Mouse (Mus musculus) forebrain, postnatal 0 days (tissue): ENCODE data around the gene Csnk1e. TPM values are rescaled to one million over a fixed set of nuclear protein-coding genes. Genes with fewer than 3 reads are reported as not detected.
A peak's percentile ranks its signal among the peaks of the same experiment; 100 is the strongest.
"Not testable (repeated sequence)": the region's sequence is repeated elsewhere in the genome, so short reads cannot be mapped to it uniquely, and the experiment has no call there.

Experiments
- ATAC-seq: fragments of 200-750 bp; cut with Nextera tagmentation; 2 replicates; pipeline ENCODE4 v1.8.0; 2017; ENCODE audit warnings: mild to moderate bottlenecking, moderate library complexity
- DNase-seq: peaks from one replicate; pipeline ENCODE4 v3.0.0-alpha.2; 2015
- H3K27ac ChIP-seq: fragments of 300-500 bp; sonication (generic); 2 replicates; pipeline ENCODE4 v1.5.1; 2014; ENCODE audit warnings: low read depth, mild to moderate bottlenecking, antibody characterized with exemption, low read length, moderate library complexity, mixed read lengths
- H3K27me3 ChIP-seq: fragments of 300-500 bp; sonication (generic); 2 replicates; pipeline ENCODE4 v1.6.1; 2014; ENCODE audit warnings: mild to moderate bottlenecking, low read length, mixed read lengths; ENCODE audit not compliant: insufficient read depth
- H3K36me3 ChIP-seq: fragments of 300-500 bp; sonication (generic); 2 replicates; pipeline ENCODE4 v1.6.1; 2014; ENCODE audit warnings: mild to moderate bottlenecking, moderate library complexity; ENCODE audit not compliant: insufficient read depth
- H3K4me1 ChIP-seq: fragments of 300-500 bp; sonication (generic); 2 replicates; pipeline ENCODE4 v1.6.1; 2014; ENCODE audit warnings: antibody characterized with exemption; ENCODE audit not compliant: insufficient read depth
- H3K4me2 ChIP-seq: fragments of 300-500 bp; sonication (generic); 2 replicates; pipeline ENCODE4 v1.6.1; 2014; ENCODE audit warnings: low read depth, mild to moderate bottlenecking, moderate library complexity
- H3K4me3 ChIP-seq: fragments of 300-500 bp; sonication (generic); 2 replicates; pipeline ENCODE4 v1.5.1; 2014; ENCODE audit warnings: low read depth, low read length, mixed read lengths
- H3K9ac ChIP-seq: fragments of 300-500 bp; sonication (generic); 2 replicates; pipeline ENCODE4 v1.6.1; 2014; ENCODE audit warnings: mild to moderate bottlenecking
- H3K9me3 ChIP-seq: fragments of 300-500 bp; sonication (generic); 2 replicates; pipeline ENCODE4 v1.6.1; 2016; ENCODE audit warnings: low read length
- CTCF ChIP-seq: sonication (generic); IDR thresholded peaks from 2 replicates; pipeline ENCODE4 v1.5.1; 2016; ENCODE audit warnings: antibody characterized with exemption, control low read depth, low read depth
- WGBS: fragments of 180-500 bp; shearing (Covaris S2); extraction: QIAGEN DNeasy Blood & Tissue Kit; methylation state at CpG from one replicate; pipeline ENCODE4 v1.1.7; 2014; 5-methylcytosine and 5-hydroxymethylcytosine counted together
- polyA plus RNA-seq: library from polyadenylated mRNA; unstranded; fragments of >200 nt; fragmentation: Nextera tagmentation; extraction: Ambion mirVana; gene quantifications from 2 replicates; pipeline ENCODE4 v1.2.1, GENCODE M21; 2015
- total RNA-seq: library from RNA; depleted of rRNA; stranded (reverse); fragments of >200 nt; gene quantifications from 2 replicates; pipeline ENCODE4 v1.2.3, GENCODE M21; 2014

The Csnk1e gene
- total and polyA plus RNA-seq, 2 experiments from 2014 or later: 248 to 490 TPM

DNA sequence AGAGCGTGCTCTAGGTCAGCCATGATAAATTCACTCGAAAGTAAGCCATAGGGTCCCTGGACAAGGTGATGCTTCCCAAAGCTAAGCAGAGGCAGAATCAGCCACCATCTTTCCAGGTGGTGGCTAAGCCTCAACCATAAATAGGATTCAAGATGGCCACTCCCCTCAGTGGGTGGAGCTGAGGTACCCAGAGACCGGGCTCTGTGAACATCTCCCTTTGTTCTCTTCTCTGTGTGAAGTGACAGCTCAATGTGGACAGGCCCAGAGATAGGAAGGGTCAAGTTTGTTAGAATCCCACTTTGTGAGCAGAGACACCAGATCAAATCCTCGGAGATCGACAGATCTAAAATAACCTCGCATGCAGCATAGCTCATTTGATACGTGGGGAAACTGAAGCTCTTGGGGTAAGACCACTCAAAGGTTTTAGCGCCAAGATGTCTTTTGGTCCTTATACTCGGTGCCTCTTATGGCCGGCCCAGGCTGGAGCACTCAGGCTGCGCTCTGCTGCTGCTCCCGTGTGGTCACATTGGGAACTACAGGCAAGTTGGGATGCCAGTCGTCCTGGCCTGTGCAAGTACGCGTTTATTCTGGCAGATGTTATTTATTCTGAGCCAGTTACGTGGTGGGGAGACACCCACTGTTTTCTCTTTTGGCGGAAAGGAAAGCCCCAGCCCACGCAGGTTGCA is 11.4 kb upstream of the Csnk1e start:
- no peak overlapping the region for H3K4me3 ChIP-seq
- 6% methylated on average over 18 of the region's 18 CpGs for whole genome bisulfite sequencing
- H3K4me2 ChIP-seq: peak overlapping the region; percentile 14; the same call in 1 of the 2 replicates
- no peak overlapping the region for H3K27ac ChIP-seq
- H3K4me1 ChIP-seq: no peaks in the 10 kb centered on the region
- ATAC-seq (peak; percentile 95), DNase-seq (peak; percentile 91)
- no peaks in the 10 kb centered on the region for H3K27me3 ChIP-seq
- H3K36me3 ChIP-seq: no peaks in the 10 kb centered on the region
- peak; percentile 100 for TF ChIP-seq CTCF
- H3K9me3 ChIP-seq: no peaks in the 10 kb centered on the region
- no peak overlapping the region for H3K9ac ChIP-seq

GRCm38 (mm10) chr15:79456546-79456945 is 1.2 kb upstream of the Csnk1e start:
- H3K36me3 ChIP-seq: no peaks in the 10 kb centered on the region
- no peak overlapping the region for H3K9ac ChIP-seq
- H3K27ac ChIP-seq: no peak overlapping the region
- H3K27me3 ChIP-seq: no peaks in the 10 kb centered on the region; the same call in 1 of the 2 replicates
- 76% methylated on average over 6 of the region's 6 CpGs for WGBS
- H3K9me3 ChIP-seq: no peaks in the 10 kb centered on the region
- no peak for TF ChIP-seq CTCF
- no peak for ATAC-seq
- H3K4me3 ChIP-seq: no peak overlapping the region
- no peak overlapping the region for H3K4me2 ChIP-seq
- no peak for DNase-seq
- no peaks in the 10 kb centered on the region for H3K4me1 ChIP-seq

- not testable (repeated sequence) for ATAC-seq, H3K9me3 ChIP-seq, H3K9ac ChIP-seq, H3K36me3 ChIP-seq, H3K4me1 ChIP-seq, H3K27me3 ChIP-seq, H3K4me3 ChIP-seq, H3K27ac ChIP-seq, DNase-seq, H3K4me2 ChIP-seq
- WGBS: 42% methylated on average over 6 of the region's 6 CpGs
These were observed 738 bp upstream of the Csnk1e start for GRCm38 (mm10) chr15:79456104-79456503.

- 85% methylated on average over 4 of the region's 4 CpGs for WGBS
- DNase-seq: no peak
- TF ChIP-seq CTCF: no peak
These were observed 1.5 kb downstream of the Csnk1e start for GRCm38 (mm10) chr15:79453831-79454230.

DNA sequence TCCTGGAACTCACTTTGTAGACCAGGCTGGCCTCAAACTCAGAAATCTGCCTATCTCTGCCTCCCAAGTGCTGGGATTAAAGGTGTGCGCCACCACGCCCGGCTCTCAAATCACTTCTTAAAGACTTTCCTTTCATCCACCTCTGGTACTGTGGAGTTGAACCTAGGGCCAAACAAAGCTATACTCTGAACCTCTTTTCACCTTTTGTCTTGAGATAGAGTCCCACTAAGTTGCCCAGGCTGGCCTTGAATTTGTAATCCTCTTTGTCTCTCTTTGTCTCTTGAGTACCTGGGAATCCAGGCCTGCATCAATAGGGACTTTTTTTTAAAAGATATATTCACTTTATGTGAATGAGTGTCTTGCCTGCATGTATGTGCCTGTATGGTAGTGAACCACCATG is 7.3 kb downstream of the Csnk1e start:
- no peak for TF ChIP-seq CTCF
- Histone ChIP-seq H3K9me3 (no peaks in the 10 kb centered on the region), H3K4me2 (no peak overlapping the region), H3K9ac (no peak overlapping the region), H3K36me3 (no peaks in the 10 kb centered on the region), H3K27me3 (no peaks in the 10 kb centered on the region), H3K27ac (no peak overlapping the region), H3K4me1 (0 out of 2 replicates have a peak, but pooled peaks cover 2% of the 10 kb centered on the region), H3K4me3 (no peak overlapping the region)
- ATAC-seq (no peak), DNase-seq (no peak)
- 88% methylated on average over 3 of the region's 3 CpGs for WGBS

More at GRCm38 (mm10) chr15:79453831-79454230, 1.5 kb downstream of the Csnk1e start:
- Histone ChIP-seq H3K27ac (no peak overlapping the region), H3K4me1 (no peaks in the 10 kb centered on the region), H3K9me3 (no peaks in the 10 kb centered on the region), H3K9ac (no peak overlapping the region), H3K36me3 (no peaks in the 10 kb centered on the region), H3K4me2 (no peak overlapping the region), H3K27me3 (no peaks in the 10 kb centered on the region; the same call in 1 of the 2 replicates), H3K4me3 (no peak overlapping the region)
- ATAC-seq: no peak

DNA sequence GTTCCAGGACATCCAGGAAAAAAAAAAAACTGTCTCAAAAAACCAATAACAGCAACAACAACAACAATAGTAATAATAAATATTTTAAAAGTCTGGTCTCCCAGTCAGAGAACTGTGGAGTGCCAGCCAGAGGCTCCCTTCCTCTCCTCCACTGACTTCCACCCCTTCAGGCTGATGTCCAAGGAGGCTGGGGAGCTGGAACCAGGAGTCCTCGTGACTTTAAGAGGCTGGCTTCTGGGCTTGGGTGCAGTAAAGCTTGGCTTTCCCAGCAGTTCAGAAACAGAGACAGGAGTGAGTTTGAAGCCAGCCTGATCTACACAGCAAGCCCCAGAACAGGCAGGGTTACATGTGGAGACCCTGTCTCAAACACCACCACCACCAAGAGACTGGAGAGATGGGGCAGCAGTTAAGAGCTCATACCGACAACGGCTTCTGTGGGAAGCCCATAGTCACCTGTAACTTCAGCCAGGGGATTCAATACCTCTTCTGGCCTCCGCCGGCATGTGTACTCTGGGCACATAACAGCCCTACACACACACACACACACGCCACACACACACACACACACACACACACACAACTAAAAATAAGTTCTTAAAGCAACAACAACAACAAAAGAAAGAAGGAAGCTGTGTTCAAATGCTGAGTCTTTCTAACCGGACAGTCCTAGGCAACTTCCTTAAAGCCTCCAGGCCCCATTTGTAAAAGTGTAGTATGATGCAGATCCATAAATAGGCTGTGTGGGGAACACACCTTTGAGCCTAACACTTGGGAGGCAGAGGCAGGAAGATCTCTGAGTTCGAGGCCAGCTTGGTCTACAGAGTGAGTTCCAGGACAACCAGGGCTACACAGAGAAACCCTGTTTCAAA is 9.3 kb downstream of the Csnk1e start:
- DNase-seq: no peak
- no peak overlapping the region for H3K9ac ChIP-seq
- H3K9me3 ChIP-seq: no peaks in the 10 kb centered on the region
- no peak overlapping the region for H3K4me2 ChIP-seq
- TF ChIP-seq CTCF: no peak
- 75% methylated on average over 8 of the region's 8 CpGs for WGBS
- H3K4me1 ChIP-seq: peaks cover 11% of the 10 kb centered on the region; the same call in 1 of the 2 replicates
- ATAC-seq: no peak
- no peak overlapping the region for H3K4me3 ChIP-seq
- H3K27ac ChIP-seq: no peak overlapping the region
- no peaks in the 10 kb centered on the region for H3K36me3 ChIP-seq
- no peaks in the 10 kb centered on the region for H3K27me3 ChIP-seq

GRCm38 (mm10) chr15:79443856-79444410 is 11.4 kb downstream of the Csnk1e start:
- DNase-seq (no peak), ATAC-seq (no peak)
- no peaks in the 10 kb centered on the region for H3K36me3 ChIP-seq
- 54% methylated on average over 7 of the region's 7 CpGs for WGBS
- H3K27ac ChIP-seq: no peak overlapping the region
- no peaks in the 10 kb centered on the region for H3K27me3 ChIP-seq
- no peak overlapping the region for H3K9ac ChIP-seq
- no peak for TF ChIP-seq CTCF
- H3K4me3 ChIP-seq: no peak overlapping the region
- no peaks in the 10 kb centered on the region for H3K9me3 ChIP-seq
- peaks cover 26% of the 10 kb centered on the region for H3K4me1 ChIP-seq
- no peak overlapping the region for H3K4me2 ChIP-seq
